Mouse (Mus musculus) B cell, adult 67 days (primary cell): ENCODE data around the gene Ywhah. TPM values are rescaled to one million over a fixed set of nuclear protein-coding genes. Genes with fewer than 3 reads are reported as not detected.

Experiments used
- total RNA-seq, 2 experiments: library from RNA; stranded (reverse); gene quantifications; 4 replicates each; pipeline ENCODE4 v1.2.4; 2023

Gene Ywhah
- total RNA-seq, result 100 to 1,000 TPM; 117 to 141 TPM

DNA sequence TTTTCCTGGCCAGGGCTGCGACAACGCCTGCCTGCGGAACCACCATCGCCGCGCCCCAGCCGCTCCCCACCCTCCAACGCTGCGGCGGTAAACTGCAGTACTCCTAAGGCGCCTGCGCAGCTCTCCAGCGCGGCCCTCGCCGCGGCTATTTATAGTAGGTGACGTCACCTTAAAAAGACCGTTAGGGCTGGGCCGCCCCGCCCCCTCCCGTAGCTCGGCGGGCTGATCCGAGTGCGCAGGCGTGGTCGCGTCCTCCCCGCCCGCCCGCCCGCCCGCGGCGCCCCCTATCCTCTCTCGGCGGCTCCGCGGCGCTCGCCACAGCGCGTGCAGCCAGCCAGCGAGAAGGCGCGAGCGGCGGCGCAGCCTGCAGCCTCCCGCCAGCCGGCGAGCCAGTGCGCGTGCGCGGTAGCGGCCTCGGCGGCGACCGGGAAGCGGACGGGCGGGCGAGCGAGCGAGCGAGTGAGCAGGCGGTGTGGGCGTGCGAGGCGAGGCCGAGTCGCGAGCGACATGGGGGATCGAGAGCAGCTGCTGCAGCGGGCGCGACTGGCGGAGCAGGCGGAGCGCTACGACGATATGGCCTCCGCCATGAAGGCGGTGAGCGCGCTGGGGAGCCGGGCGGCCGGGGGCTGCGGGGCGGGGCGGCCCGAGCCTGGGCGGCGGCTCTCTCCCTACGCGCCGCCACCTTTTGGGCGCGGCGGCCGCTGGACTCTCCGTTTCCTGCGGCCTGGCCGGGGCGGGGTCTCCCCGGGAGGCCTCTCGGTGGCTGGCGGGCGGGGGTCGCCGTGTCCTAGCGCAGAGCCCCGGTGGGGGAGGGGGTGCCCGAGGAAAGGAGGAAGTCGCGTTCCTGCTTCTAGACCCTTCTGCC is at the start of gene Ywhah:
Gene Ywhah (plus strand): TSS at position 256 of the 865 bp plus-strand sequence.

Other genes with a start within 250 kb of the Ywhah start
- 10 to 100 TPM; 36.9 to 38.6 TPM for gene Pisd, start 233.2 kb upstream of the Ywhah start, total RNA-seq
- gene Gm20671, start 191.7 kb upstream of the Ywhah start, total RNA-seq, result not detected
- gene Prr14l, start 164.6 kb upstream of the Ywhah start, total RNA-seq, result 10 to 100 TPM; 65.5 to 75.5 TPM
- 10 to 100 TPM; 75.2 to 83.3 TPM for gene Depdc5, start 155.1 kb upstream of the Ywhah start, total RNA-seq
- gene Slc5a1, start 85.4 kb downstream of the Ywhah start, total RNA-seq, result not detected
- gene Spon2, start 199.6 kb downstream of the Ywhah start, total RNA-seq, result under 1 TPM; 0.56 to 0.64 TPM